Mouse (Mus musculus): ENCODE results near the gene Hist1h2ai.

- TF ChIP-seq CTCF (conservative IDR thresholded peaks at IDR 0.05; ENCODE audit: low read length) (peak; percentile 59), POU5F1 (IDR thresholded peaks at IDR 0.05; ENCODE audit: borderline replicate concordance, low read length) (no peak)
These were observed 6.1 kb upstream of the Hist1h2ai start for GRCm38 (mm10) chr13:21710031-21710711.
